Mouse (Mus musculus) cerebellum, adult 2 months (tissue): ENCODE results near the gene Cpped1.

Source experiments
- CTCF ChIP-seq: fragments of 200-500 bp; IDR thresholded peaks from 2 replicates; pipeline ENCODE4 v1.5.1; 2011; ENCODE audit warnings: low read depth, mild to moderate bottlenecking, control low read depth, low read length, moderate library complexity, borderline replicate concordance; ENCODE audit not compliant: insufficient read depth
- POLR2A ChIP-seq: fragments of 200-500 bp; IDR thresholded peaks from 2 replicates; pipeline ENCODE4 v1.6.1; 2011; ENCODE audit warnings: low read length, control low read depth, borderline replicate concordance; ENCODE audit not compliant: insufficient read depth

DNA sequence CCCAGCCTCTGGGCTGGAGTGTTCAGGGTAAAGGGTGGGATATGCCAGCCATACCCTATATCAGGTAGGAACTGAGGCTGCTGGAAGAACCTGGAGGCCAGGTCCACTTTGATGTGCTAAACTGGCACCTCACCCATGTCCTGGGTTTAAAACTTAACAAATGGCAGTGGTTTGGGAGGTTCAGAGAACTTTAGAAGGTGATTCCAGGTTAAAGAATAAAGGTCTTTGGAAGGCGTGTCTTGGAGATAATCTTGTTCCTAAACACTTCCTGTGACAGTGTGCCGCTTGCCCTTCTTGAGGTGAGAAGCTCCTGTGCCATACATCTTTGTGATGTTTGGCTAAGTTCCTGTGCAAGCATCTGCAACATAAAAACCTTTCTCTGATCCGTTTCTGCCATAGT is 1.6 kb upstream of the Cpped1 start:
- no peak for TF ChIP-seq CTCF
- no peak for TF ChIP-seq POLR2A
